Mouse (Mus musculus) urinary bladder, postnatal 36 days (tissue): ENCODE measurements at regions not wholly inside any gene's neighbourhood (a gene's known extent, or its start where the extent isn't known, plus 50 kb on each side); places are given as distances from the start of the nearest gene placed in this dataset.

Experiments used
- DNase-seq, 2 experiments: peaks; one replicate each; pipeline ENCODE4 v3.0.0; 2022; ENCODE audit warnings: low spot score in 2 of 2, mixed read lengths in 1 of 2

DNA sequence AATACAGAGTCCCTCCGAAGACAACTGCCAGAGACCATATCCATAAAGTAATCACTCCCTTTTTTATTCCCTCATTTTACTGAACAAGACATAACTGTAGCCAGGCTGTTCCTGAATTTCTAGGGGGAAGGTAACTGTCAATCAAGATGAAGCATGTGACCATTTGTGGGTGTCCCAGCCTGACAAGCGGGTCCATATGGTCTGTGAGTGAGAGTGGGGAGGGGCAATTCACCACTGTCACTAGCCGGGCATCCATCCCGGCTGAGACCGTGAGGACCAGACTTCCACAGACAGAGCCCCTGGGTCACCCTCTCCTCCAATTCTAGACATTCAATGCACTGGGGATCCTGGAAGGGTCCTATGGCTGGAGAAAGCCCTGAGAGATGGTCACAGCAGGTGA lies 54.6 kb downstream of the Gm11733 start:
- DNase-seq, result no peak

DNA sequence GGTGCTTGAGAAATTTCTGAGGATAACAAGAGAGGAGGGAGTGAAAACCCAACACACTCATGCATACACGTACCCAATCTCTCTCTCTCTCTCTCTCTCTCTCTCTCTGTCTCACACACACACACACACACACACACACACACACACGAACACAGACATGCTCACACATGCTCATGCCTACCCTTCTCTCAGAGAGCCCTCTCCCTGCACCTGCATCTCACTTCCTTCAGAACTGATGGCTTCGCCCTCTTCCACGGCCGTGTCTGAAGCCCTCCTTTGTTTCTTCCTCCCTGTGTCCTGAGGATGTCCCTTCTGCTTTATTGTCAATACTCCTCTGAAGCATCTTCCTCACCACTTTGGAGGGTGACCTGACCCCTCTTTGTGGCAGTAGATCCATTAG lies 56.4 kb downstream of the Gm11733 start:
- no peak for DNase-seq

GRCm38 (mm10) chr11:117541205-117541884 lies 57.2 kb downstream of the Gm11733 start:
- no peak for DNase-seq

- DNase-seq, result no peak
These were observed 59.0 kb downstream of the Gm11733 start for GRCm38 (mm10) chr11:117543191-117543590.

- DNase-seq, result no peak
These were observed 60.3 kb downstream of the Gm11733 start for GRCm38 (mm10) chr11:117544507-117544906.

- DNase-seq, result no peak
These were observed 60.8 kb downstream of the Gm11733 start for GRCm38 (mm10) chr11:117544926-117545325.

DNA sequence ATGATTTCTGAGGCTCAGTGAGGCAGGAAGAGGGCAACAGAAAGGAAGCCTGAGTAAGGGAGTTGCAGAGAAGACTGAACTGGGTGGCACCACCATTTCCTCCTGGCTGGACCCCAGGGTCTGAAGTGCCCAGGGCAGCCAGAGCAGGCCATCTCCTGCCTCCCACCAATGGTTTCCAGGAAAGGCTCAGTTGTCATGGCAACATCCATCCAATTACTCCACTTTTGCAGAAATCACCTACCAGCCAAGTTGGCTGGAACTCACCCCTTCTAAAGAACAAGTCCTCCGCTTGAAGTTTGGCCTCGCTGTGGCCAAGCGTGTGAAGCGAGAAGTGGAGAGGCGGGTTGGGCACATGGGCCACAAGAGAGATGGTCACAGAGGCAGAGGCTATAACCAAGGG lies 67.8 kb downstream of the Gm11733 start:
- no peak for DNase-seq

DNA sequence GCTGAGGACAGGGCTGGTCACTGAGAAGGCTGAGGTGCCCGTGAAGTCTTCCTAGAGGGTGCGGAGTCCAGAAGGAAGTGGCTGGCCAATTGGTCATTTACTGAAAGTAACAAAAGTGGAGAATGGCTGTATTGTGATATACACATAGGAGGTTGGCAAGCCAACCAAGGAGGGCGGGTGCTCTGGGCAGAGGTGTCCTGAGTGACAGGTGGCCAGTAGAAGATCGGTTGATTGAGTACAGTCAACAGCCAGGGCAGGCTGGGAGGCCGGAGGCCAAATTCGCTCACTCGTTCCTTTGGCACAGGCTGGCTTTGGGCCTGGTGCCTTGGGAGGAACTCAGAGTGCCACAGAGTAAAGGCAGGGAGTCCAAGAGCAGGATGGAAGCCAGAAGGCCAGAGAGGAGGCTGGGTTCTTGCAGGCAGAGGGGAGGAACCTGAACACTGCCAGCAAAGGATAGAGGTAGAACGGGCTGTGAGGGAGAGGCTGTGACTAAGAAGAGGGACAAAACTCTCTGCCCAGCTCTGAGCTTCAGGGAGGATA lies 68.3 kb downstream of the Gm11733 start:
- DNase-seq, result no peak

DNA sequence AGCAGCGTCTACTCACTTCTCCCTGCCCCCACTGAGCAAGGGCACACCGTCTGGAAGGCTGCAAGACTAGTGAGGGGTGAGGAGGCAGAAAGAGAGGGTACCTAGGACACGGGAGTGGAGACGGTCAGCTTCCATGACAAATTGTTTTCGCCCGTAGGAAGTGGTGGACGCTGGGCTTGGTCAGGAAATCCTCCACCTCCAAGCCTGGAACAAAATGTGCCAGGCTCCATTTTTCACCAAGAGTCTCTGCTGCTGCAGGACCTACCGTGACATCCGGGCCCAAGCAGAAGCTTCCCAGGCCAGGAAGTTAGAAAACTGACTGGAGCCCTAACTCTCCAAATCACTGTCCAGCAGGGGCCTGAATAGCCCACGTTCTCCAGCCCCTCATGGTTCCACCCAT lies 69.9 kb downstream of the Gm11733 start:
- no peak for DNase-seq

GRCm38 (mm10) chr11:117557474-117558381 lies 73.6 kb downstream of the Gm11733 start:
- DNase-seq, result peak in 1 of 2 experiments; percentile 58

GRCm38 (mm10) chr11:117559839-117560238 lies 75.7 kb downstream of the Gm11733 start:
- no peak for DNase-seq

DNA sequence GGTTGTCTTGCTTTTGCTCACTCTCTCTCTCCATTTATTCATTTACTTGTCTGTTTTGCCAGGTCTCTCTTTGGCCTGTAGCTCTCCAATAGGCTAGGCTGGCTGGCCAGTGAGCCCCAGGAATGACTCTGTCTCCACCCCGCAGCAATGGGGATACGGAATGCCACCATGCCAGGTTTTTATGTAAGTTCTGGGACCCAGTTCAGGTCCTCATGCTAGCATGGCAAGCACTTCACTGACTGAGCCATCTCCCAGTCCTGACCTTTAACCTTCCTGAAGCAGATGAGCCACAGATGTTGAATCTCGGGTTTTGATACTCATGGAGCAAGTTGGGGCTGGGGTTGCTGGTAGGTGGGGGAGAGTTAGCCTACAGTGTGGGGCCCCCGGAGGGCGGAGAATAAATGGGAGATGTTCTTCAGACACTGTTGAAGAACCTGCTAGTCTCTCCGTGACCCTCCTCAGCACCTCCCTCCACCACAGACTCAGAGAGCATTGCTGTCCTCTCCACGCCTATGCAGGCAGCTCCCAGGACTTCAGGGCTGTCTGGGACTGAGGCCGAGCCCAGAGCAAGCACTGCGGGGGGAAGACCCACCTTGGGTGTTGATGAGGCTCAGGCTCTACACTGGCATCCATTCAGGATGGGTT lies 83.9 kb downstream of the Gm11733 start:
- no peak for DNase-seq

DNA sequence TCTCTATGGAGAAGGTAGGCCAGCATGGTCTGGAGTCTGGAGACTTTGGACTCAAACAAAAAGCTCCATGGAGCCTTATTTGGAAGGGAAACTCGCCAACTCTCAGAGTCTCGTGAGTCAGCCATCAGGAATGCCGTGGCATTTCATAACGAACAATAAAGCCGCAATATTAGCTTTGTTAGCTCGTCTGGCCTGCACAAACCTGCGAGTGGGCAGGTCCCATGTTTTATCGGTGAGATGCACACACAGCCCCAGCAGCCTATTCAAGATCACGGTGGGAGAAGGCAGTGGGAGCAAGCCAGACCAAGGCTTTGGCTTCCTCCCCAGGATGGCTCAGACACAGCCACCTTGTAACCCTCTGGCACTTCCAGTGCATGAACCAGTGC lies 84.4 kb downstream of the Gm11733 start:
- peak; percentile 75 to 76 for DNase-seq

DNA sequence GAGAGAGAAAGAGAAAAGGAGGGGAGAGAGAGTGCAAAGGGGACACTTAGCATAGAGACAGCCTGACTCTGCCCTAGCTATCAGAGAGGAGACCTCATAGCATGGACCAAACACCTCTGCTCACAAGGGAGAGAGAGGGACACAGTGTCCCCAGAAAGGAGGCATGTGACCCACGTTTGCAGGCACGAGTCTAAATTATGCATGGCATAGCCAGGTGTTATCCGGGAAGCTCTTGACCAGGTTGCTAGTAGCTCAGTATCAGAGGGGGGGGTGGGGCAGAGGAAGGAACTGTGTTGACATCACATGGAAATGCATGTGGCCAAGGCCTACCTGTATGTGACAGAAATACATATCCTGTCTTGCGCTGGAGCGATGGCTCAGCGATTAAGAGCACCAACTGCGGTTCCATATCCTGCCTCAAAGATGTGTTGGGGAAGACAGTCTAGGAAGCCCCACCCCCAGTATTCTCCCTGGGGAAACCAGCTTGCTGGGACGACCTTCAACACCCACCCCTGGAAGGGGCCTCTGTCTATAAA lies 84.5 kb upstream of the Tnrc6c start:
- no peak for DNase-seq

- DNase-seq, result no peak
These were observed 82.2 kb upstream of the Tnrc6c start for GRCm38 (mm10) chr11:117571858-117572257.

- DNase-seq, result no peak
These were observed 79.4 kb upstream of the Tnrc6c start for GRCm38 (mm10) chr11:117574721-117575120.

DNA sequence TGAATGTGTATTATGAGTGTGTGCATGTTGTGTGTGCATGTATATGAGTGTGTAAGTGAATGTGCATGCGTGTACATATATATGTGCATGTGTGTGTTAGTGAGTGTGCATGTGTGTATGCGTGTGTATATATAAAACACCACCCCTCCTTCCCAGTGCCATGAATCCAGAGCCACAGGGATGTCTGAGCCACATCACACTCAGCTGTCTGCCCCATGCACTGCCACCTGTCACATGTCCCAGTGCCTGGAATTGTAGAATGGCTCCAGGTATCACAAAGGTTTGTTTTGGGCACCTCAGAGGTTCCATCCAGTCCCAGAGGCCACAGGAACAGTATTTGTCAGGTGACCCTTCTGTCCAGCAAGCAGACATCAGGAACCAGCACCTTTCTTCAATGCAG lies 75.0 kb upstream of the Tnrc6c start:
- no peak for DNase-seq

DNA sequence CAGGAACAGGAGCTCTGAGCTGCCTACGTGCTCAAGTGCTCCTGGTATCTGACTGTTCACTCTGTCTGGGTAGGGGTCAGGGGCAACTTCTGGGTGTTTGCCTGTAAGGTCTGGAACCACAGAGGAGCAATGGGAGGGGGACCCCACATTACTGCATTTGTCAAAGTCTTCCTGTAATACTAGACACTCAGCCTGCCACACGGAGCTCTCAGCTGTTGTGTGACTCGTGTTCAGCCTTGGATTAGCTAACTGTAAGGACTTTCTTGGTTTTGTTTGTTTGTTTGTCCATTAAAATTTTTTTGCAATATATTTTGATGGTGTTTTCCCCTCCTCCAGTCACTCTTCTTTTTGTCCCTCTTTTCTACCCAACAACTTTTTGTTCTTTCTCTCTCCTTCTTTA lies 74.4 kb upstream of the Tnrc6c start:
- no peak for DNase-seq

DNA sequence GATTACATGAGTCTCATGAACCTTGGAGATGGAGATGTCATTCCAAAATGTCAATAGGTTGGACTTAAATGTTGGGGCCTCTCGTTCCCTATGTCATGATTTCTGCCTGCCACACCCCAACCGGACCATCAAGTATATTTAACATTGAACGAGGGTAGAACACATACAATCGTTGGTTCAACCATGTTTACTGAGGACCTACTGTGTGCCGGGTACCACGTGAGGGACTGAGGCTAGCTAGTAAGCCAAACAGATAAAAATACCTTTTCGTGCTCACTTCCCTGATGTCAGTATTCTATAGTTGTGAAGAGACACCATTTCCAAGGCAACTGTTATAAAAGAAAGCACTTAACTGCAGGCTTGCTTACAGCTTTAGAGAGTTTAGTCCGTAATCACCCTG lies 70.6 kb upstream of the Tnrc6c start:
- DNase-seq, result no peak

DNA sequence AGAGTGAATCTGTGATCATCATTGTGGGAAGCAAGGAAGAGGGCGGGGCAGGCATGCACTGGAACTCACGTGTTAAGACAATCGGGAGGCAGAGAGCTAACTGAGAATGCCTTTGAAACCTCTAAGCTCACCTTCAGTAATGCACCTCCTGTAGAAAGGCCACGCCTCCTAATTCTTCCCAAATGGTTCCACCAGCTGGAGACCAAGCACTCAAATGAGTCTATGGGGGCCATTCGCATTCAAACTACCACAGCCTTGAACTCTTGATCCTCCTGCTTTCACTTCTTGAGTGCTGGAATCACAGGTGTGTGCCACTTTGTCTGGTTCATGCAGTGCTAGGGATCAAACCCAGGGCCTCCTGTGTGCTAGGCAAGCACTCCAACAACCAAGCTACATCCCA lies 68.5 kb upstream of the Tnrc6c start:
- no peak for DNase-seq

GRCm38 (mm10) chr11:117586063-117586462 lies 68.0 kb upstream of the Tnrc6c start:
- no peak for DNase-seq

GRCm38 (mm10) chr11:117586857-117587425 lies 67.1 kb upstream of the Tnrc6c start:
- no peak for DNase-seq
